Mouse (Mus musculus) right cerebral cortex, postnatal 4 days (tissue): ENCODE measurements around the gene Gstt4.
"Not testable (repeated sequence)": the region's sequence is repeated elsewhere in the genome, so short reads cannot be mapped to it uniquely, and the experiment has no call there.

Experiments
- DNase-seq: peaks from one replicate; pipeline ENCODE4 v3.0.0-alpha.2; 2022

Gstt4 gene

GRCm38 (mm10) chr10:75822443-75822842 is at the start of gene Gstt4:
TSS of gene Gstt4 (minus strand) at chr10:75822543.
- no peak for DNase-seq

DNA sequence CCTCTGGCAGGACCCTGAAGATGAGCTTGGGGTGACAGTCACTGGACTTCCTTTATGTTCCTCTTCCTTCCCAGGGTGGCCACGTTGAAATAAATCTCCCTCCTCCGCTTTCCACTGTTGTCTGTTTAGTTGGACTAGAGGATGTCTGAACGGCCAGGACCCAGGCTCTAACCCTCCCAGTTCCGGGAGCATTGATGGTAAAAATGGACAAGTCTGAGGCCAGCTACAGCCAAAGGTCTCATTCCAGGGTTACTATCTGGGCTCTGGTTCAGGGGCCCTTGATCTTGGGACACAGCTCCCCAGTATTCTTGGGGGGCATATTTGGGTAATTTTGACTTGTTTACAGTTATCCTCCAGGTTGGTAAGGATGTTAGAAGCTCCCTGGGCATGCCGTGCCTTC is 39.2 kb upstream of the Gstt4 start:
- DNase-seq: no peak

- no peak for DNase-seq
These were observed 38.4 kb upstream of the Gstt4 start for GRCm38 (mm10) chr10:75860746-75861145.

- DNase-seq: peak; percentile 77
These were observed 37.6 kb upstream of the Gstt4 start, which contains the start of gene Mif for GRCm38 (mm10) chr10:75859786-75860470. TSS of gene Mif (minus strand) at chr10:75860240.

GRCm38 (mm10) chr10:75859107-75859746 is 36.9 kb upstream of the Gstt4 start:
- DNase-seq: peak; percentile 53

DNA sequence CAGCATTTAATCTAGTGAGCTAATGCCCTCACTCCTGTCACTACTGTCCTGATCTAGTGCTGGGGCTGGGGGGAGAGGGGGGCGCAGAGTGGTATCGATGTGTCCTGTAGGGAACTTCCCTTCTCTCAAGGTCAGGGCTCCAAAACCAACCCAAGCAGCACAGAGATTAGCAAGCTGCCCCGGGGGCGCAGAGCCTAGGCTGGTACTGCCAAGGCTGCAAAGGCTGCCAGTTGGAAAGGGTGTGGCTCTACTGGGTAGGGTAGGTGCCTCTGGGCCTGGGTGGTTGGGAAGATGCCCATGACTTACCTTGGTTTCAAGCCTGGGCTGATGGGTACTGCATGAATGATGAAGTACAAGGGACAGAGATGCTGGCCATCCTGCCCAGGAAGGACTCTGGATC is 35.3 kb upstream of the Gstt4 start:
- DNase-seq: no peak

DNA sequence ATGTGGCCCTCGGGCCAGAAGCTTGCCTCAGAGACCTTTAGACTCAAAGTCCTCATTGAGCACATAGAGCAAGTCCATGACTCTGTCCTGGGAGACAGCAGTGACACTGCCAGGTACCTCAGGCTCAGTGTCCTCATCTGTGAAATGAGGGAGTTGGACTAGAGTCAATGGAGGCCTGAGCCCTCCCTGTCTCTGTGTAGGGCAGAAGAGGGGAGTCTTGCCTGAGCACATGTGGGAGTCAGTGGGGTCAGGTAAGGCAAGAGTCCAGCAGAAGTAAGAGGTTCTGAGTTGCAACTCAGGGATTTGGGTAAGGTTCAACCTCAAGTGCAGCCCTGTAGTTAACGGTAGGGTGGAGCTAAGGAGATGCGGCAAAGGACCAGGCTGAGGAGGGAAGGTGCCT is 34.6 kb upstream of the Gstt4 start:
- no peak for DNase-seq

DNA sequence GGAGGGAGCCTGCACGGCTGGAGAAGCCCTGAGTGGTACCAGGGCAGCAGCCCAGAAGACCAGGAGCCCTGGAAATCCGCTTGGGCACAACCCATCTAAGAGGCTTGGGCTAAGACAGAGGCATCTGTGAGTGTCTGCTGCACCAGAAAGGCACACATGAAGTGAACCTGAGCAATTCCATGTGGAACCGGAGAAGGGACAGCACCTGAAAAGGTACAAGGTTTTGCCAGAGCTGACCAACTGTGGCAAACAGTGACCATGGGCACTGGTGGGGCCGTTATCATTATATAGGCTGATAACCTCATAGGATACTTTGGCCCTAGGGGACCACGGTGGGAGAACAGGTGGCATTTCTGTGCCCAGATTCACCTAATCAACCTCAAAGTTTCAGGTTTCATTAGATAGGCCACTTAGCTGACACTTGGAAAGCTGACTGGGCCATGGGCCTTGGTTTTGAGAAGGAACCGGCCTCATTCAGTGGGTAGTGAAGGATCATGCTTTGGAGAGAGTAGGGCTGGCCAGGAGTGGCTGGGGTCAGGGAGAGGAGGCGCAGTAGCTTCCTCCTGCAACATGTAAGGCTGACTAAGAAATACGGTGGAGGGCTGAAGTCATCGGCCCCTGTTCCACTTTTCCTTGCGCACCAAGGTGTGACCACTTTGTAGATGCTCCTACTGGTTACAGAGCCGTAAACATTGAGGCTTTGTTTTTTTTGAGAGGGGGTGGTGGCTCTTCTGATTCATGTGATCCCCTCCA is 34.0 kb upstream of the Gstt4 start:
- DNase-seq: no peak

GRCm38 (mm10) chr10:75855416-75855981 is 33.2 kb upstream of the Gstt4 start:
- no peak for DNase-seq

- no peak for DNase-seq
These were observed 32.4 kb upstream of the Gstt4 start for GRCm38 (mm10) chr10:75854791-75855190.

DNA sequence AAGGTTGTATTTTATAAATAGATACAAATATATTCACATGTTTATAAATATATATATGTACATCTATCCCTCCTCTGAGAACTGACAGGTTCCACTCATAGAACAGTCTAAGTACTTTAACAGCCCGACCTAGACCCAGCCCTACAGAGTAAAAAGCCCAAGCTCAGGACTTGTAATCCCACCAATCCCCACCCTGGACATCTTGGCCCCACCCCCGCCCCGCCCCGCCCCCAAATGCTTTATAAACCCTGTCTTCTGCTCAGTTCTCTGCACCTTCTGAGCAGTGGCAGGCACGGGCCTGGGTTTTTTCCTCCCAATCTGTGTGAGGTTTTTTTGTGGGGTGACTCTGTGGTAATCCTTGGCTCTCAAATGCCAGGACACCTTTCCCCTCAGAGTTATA is 31.8 kb upstream of the Gstt4 start:
- no peak for DNase-seq

DNA sequence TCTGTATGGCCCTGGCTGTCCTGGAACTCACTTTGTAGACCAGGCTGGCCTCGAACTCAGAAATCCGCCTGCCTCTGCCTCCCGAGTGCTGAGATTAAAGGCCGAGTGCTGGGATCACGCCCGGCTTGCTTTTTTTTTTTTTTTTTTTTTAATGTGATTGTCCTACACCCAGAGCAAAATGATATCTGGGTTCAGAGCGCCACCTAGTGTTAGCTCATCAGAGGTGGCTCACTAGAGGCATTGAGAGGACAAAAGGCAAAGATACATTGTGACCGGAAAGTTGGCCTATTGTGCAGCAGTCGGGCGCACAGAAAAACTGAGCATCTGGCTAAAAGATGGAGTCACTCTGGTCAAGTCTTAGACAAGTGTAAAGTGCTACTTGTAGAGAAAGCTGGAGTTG is 31.1 kb upstream of the Gstt4 start:
- peak; percentile 86 for DNase-seq

- no peak for DNase-seq
These were observed 30.3 kb upstream of the Gstt4 start for GRCm38 (mm10) chr10:75852539-75853125.

GRCm38 (mm10) chr10:75851681-75852080 is 29.3 kb upstream of the Gstt4 start:
- no peak for DNase-seq

DNA sequence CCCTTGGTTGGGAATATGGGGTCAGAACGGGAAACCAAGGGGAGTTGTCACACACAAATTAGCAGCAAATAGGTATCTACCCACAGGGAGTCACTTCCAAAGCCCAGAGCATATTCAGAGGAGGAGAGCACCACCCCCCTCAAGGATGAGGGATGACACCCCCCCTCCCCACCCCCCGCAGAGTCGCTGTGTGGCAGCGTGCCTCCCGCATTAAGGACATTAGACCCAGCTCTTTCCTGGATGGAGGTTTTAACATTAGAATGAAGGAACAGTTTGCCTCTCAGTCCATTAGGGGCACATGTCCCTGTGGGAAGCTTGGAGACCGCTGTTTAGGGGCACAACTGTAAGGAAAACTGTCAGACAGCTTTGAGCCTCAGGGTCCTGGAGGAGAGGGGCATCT is 28.7 kb upstream of the Gstt4 start:
- DNase-seq: no peak

GRCm38 (mm10) chr10:75848382-75848781 is 26.0 kb upstream of the Gstt4 start:
- DNase-seq: no peak

DNA sequence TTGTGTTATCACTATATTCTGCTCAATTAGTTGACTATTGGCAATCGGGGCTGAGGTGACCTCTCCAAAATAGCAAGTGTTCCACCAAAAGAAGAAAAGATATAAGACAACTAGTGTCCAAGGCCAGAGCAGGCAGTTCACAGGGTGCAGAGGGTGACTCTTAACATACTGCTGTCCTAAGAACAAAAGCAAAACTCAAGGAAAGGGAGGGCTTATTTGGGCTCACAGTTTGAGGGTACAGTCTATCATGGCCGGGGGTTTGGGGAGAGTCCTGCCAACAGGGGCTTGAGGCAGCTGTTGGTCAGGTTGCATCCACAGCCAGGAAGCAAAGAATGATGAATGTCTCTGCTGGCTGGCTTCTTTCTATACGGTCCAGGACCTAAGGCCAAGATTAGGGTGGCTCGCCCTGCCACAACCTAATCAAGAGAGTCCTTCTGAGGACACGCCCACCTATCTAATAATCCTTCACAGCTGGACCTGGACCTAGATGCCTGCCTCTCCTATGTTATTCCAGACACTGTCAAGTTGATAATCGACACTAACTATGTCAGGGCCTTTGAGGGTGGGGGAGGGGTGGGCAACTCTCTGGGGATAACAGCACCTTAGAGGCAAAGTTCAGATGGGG is 23.1 kb upstream of the Gstt4 start:
- DNase-seq: no peak

DNA sequence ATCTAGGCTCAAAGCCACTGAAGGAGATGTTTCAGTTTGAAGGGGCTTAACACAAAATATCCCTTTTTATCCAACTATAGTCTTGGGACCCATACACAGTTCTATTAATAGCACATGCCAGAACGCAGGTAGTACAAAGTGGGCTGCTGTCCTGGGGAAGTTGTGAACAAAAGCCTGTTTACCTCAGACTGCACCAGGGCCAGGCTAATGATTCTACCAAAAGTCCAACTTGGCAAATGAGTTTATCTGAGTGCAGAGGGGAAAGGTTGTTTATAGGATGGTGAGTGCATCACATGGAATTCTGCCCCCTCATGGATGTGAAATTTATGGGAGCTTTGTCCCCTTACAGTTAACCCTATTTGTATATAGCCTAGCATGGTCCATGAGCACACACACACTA is 22.5 kb upstream of the Gstt4 start:
- DNase-seq: no peak

DNA sequence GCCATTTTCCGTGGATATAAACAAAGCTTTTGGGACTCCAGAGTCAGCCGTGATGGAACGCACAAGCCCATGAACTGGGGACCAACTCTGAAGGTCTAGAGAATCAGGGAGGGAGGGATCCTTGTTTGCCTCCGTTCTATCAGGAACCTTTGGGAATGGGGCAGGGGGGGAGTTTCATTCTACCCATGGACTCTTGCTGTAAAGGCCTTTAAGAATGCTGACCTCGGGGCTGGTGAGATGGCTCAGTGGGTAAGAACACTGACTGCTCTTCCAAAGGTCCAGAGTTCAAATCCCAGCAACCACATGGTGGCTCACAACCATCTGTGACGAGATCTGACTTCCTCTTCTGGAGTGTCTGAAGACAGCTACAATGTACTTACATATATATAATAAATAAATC is 21.6 kb upstream of the Gstt4 start:
- DNase-seq: not testable (repeated sequence)

- DNase-seq: no peak
These were observed 16.7 kb upstream of the Gstt4 start for GRCm38 (mm10) chr10:75839092-75839491.

- peak; percentile 85 for DNase-seq
These were observed 15.0 kb upstream of the Gstt4 start, which contains the start of gene Gstt2 for GRCm38 (mm10) chr10:75837248-75837759. TSS of gene Gstt2 (minus strand) at chr10:75837424.

GRCm38 (mm10) chr10:75835761-75836531 is 13.6 kb upstream of the Gstt4 start:
- DNase-seq: no peak
